Mouse (Mus musculus) ES-CJ7 (cell line): ENCODE results near the gene Olfr97.

ENCODE experiments used
- DNase-seq: peaks from one replicate; pipeline ENCODE4 v3.0.0; 2011; ENCODE audit warnings: low read depth, low spot score

Olfr97 gene

DNA sequence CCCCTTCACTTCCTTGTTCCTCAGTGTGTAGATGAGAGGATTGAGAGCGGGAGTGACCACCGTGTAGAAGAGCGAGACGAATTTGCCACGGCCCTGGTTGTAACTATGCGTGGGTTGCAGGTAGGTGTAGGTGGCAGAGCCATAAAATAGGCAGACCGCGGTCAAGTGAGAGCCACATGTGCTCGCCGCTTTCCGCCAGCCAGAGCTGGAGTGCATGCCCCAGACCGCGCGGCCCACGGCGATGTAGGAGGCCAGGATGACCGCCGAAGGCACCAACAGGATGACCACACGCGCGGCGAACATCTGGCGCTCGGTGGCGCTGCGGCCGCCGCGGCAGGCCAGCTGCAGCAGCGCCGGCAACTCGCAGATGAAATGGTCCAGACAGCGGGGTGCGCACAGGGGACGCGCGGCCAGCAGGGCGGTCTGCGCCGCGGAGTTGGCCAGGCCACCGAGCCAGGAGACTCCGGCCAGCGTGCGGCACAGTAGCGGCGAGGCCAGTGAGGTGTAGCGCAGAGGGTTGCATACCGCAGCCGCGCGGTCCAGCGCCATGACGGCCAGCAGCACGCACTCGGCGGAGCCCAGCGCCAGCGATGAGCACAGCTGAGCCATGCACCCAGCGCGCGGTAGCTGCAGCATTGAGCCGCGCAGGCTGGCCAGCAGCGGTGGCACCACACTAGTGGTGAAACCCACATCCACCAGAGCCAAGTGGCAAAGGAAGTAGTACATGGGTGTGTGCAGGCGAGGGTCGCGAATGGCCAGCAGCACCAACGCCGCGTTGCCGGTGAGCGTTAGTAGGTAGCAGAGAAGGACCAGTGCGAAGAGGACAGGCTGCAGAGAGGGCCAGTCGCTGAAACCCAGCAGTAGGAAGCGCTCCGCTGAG, 40.0 kb downstream of the Olfr97 start:
- peak; percentile 19 for DNase-seq

- no peak for DNase-seq
Observed at GRCm38 (mm10) chr17:37194782-37195181, 42.3 kb downstream of the Olfr97 start.

DNA sequence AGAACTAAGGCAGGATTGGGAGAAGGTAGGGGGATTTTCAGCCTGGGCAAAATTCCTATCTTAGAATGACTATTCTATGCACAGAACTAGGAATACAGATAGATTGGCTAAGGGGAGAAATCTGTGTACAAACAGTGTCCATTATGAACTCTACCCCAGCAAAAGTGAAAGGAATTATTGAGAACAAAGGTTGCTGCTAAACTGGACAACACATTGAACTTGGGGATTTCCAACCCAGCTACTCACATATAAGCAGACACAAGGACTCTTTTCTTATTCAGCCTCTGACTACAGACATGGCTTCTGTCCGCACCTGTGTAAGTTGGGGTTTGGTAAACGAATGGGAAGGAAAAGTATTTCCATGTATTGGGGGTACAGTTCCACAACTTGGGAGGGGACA, 43.5 kb downstream of the Olfr97 start, which contains the start of gene Ubd:
Ubd (plus strand) TSS at position 237 of the 400 bp plus-strand sequence.
- no peak for DNase-seq

DNA sequence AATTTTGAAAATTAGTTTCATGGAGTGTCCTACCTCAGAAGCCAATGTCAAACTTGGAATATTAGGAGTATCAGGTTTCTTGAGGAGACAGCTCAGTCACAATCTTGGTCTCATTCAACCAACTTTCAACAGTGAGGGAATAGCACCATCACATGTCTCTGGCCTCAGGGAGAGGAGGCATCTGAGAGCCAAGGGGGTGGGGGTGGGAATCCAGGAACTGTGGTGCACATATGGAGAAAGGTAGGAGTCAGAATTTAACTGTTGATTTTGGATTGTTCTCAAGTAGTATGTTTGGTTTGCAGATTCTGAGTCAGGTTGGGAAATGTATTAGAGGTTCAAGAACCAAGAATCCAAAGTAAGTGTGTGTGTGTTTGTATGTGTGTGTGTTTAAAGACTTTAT, 44.1 kb downstream of the Olfr97 start:
- no peak for DNase-seq

DNA sequence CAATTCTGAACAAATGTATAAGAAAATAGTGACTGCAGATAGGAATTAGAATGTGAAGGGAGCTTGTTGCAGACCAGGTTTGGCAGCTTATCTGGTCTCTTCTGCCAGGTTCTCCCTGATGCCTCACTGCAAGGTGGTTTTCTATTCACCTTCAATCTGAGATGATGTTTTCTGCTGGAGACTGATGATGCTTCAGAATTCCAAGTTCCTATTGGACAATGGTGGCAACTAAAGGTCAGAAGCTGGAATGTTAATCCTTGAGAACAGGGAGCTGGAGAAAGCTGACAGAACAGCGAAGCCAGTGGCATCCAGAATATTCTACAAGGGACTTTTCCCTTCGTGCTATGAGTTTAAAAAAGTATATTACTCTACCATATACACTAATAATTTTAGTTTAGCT, 46.4 kb downstream of the Olfr97 start:
- peak; percentile 64 for DNase-seq

DNA sequence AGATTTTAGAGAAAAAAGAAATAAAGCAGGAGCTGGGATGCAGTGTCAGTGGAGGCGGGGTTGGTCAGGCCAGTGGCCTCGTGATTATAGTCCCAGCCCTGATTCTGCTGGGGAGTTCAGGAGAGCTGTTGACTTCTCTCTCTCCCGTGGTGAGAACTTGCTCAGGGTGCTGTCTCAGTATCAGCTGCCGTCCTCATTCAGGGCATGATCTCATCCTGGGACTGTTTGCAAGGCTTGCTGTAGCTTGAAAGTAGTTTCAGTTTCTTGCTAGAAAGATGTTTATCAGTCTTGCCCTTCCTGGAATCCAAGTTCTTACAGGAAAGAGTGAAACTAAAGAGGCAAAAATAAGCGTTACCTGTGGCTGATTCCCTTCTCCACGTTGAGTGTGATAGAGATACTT, 51.7 kb downstream of the Olfr97 start:
- no peak for DNase-seq
